Mouse (Mus musculus) intestine, postnatal 0 days (tissue): ENCODE measurements around the gene Syde1. TPM values are rescaled to one million over a fixed set of nuclear protein-coding genes. Genes with fewer than 3 reads are reported as not detected.

Experiments used
- ATAC-seq: fragments of 200-750 bp; cut with Nextera tagmentation; 2 replicates; pipeline ENCODE4 v1.8.0; 2017; ENCODE audit warnings: mild to moderate bottlenecking, moderate TSS enrichment, moderate library complexity
- H3K27ac ChIP-seq: fragments of 300-500 bp; sonication (generic); 2 replicates; pipeline ENCODE4 v1.5.1; 2014; ENCODE audit warnings: mild to moderate bottlenecking, low read depth, low read length, moderate library complexity
- H3K27me3 ChIP-seq: fragments of 300-500 bp; sonication (generic); replicated peaks from 2 replicates; pipeline ENCODE4 v1.6.1; 2014; ENCODE audit warnings: low read length, mixed read lengths; ENCODE audit not compliant: control insufficient read depth, insufficient read depth
- H3K36me3 ChIP-seq: fragments of 300-500 bp; sonication (generic); 2 replicates; pipeline ENCODE4 v1.6.1; 2014; ENCODE audit warnings: mild to moderate bottlenecking, moderate library complexity; ENCODE audit not compliant: control insufficient read depth, insufficient read depth
- H3K4me1 ChIP-seq: fragments of 300-500 bp; sonication (generic); replicated peaks from 2 replicates; pipeline ENCODE4 v1.6.1; 2014; ENCODE audit warnings: antibody characterized with exemption, low read length, mixed read lengths; ENCODE audit not compliant: control insufficient read depth, insufficient read depth
- H3K4me2 ChIP-seq: fragments of 300-500 bp; sonication (generic); replicated peaks from 2 replicates; pipeline ENCODE4 v1.6.1; 2014; ENCODE audit warnings: low read depth, mild to moderate bottlenecking, moderate library complexity
- H3K4me3 ChIP-seq: fragments of 300-500 bp; sonication (generic); 2 replicates; pipeline ENCODE4 v1.5.1; 2014; ENCODE audit warnings: low read depth, low read length
- H3K9ac ChIP-seq: fragments of 300-500 bp; sonication (generic); 2 replicates; pipeline ENCODE4 v1.6.1; 2014; ENCODE audit warnings: mild to moderate bottlenecking, low read depth, low read length
- H3K9me3 ChIP-seq: fragments of 300-500 bp; sonication (generic); 2 replicates; pipeline ENCODE4 v1.6.1; 2016; ENCODE audit warnings: mixed run types; ENCODE audit not compliant: control insufficient read depth
- CTCF ChIP-seq: sonication (generic); IDR thresholded peaks from 2 replicates; pipeline ENCODE4 v1.5.1; 2016; ENCODE audit warnings: low read depth, mild to moderate bottlenecking, control low read depth, antibody characterized with exemption, moderate library complexity
- WGBS: fragments of 180-500 bp; shearing (Covaris S2); extraction: QIAGEN DNeasy Blood & Tissue Kit; methylation state at CpG from one replicate; pipeline ENCODE4 v1.1.7; 2014; 5-methylcytosine and 5-hydroxymethylcytosine counted together
- polyA plus RNA-seq: library from polyadenylated mRNA; unstranded; fragments of >200 nt; fragmentation: Nextera tagmentation; extraction: Ambion mirVana; gene quantifications from 2 replicates; pipeline ENCODE4 v1.2.1, GENCODE M21; 2015

Syde1 gene
- polyA plus RNA-seq, 1 experiment from 2014 or later: 6.2 TPM

DNA sequence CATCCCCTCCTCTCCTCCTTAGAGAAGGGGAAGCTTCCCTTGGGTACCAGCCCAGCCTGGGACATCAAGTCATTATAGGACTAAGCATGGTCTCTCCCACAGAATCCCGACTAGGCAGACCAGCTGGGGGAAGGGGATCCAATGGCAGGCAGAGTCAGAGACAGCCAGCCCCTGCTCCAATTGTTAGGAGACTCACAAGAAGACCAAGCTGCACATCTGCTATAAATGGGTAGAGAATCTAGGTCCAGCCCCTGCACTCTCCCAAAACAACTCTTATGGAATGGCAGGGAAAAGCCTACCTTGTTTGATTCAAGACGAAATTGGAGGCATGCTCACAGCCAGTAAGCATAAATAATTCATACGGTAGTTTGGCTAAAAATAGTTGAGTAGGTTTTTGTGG, 18.5 kb downstream of the Syde1 start:
- Histone ChIP-seq H3K9ac (no peak overlapping the region), H3K4me3 (no peak overlapping the region), H3K4me2 (no peak overlapping the region), H3K36me3 (peaks cover 20% of the 10 kb centered on the region), H3K9me3 (no peaks in the 10 kb centered on the region), H3K4me1 (no peaks in the 10 kb centered on the region), H3K27ac (no peak overlapping the region), H3K27me3 (no peaks in the 10 kb centered on the region)
- ATAC-seq: no peak
- 81% methylated on average over 3 of the region's 3 CpGs for WGBS
- TF ChIP-seq CTCF: no peak

DNA sequence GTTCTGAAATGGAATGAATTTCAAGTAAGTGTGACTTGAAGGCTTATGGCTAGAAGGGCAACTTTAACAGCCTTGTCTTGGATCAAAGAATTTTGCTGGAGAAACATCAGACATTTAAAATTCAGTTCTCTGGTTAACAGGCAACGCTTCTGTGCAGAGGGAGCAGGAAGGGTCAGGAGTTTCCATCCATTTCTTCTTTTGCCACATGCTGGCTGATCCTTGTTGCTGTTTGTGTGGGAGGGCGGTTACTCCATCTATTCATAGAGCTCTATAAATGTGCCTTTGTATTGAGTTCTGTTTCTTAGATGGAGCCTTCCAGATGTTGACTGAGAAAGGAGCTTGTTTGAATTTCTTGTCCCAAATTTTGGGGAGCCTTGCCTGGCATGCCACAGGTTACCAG, 20.9 kb downstream of the Syde1 start:
- Histone ChIP-seq H3K27me3 (no peaks in the 10 kb centered on the region), H3K9me3 (no peaks in the 10 kb centered on the region), H3K4me3 (no peak overlapping the region), H3K4me2 (no peak overlapping the region), H3K9ac (no peak overlapping the region), H3K4me1 (no peaks in the 10 kb centered on the region), H3K27ac (no peak overlapping the region), H3K36me3 (peaks cover 2% of the 10 kb centered on the region; the same call in 1 of the 2 replicates)
- WGBS: 73% methylated on average over 2 of the region's 2 CpGs
- ATAC-seq: no peak
- no peak for TF ChIP-seq CTCF

- no peaks in the 10 kb centered on the region for H3K36me3 ChIP-seq
- no peak overlapping the region for H3K27ac ChIP-seq
- H3K4me2 ChIP-seq: no peak overlapping the region
- WGBS: 61% methylated on average over 6 of the region's 6 CpGs
- no peak for ATAC-seq
- no peak overlapping the region for H3K4me3 ChIP-seq
- H3K4me1 ChIP-seq: no peaks in the 10 kb centered on the region
- H3K27me3 ChIP-seq: no peaks in the 10 kb centered on the region
- H3K9me3 ChIP-seq: no peaks in the 10 kb centered on the region
- no peak overlapping the region for H3K9ac ChIP-seq
- TF ChIP-seq CTCF: no peak
These were observed 21.3 kb downstream of the Syde1 start for GRCm38 (mm10) chr10:78570416-78570815.

DNA sequence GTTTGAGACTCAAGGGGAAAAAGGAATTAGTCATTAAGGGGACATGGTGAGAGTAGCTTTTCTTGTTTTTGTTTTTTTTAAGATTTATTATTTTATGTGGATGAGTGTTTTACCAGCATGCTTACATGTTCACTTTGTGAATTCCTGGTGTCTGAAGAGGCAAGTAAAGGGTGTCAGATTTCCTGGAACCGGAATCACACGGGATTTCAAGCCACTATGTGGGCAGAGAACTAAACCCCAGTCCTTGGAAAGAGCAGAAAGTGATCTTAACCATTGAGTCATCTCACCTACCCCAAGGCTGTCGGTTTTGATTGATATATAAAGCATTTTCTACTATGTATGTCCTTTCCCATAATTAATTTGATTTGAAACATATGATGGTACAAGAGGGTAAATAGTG, 22.1 kb downstream of the Syde1 start:
- 62% methylated on average over 3 of the region's 3 CpGs for WGBS

GRCm38 (mm10) chr10:78569191-78569590, 22.6 kb downstream of the Syde1 start:
- no peaks in the 10 kb centered on the region for H3K36me3 ChIP-seq
- 84% methylated on average over 3 of the region's 3 CpGs for WGBS
- H3K9me3 ChIP-seq: no peaks in the 10 kb centered on the region
- no peak overlapping the region for H3K4me2 ChIP-seq
- no peak overlapping the region for H3K4me3 ChIP-seq
- no peak for TF ChIP-seq CTCF
- H3K27ac ChIP-seq: no peak overlapping the region
- H3K9ac ChIP-seq: no peak overlapping the region
- H3K4me1 ChIP-seq: no peaks in the 10 kb centered on the region
- ATAC-seq: no peak
- no peaks in the 10 kb centered on the region for H3K27me3 ChIP-seq

More for the DNA sequence above, 22.1 kb downstream of the Syde1 start:
- ATAC-seq: no peak
- H3K9ac ChIP-seq: no peak overlapping the region
- no peak for TF ChIP-seq CTCF
- no peaks in the 10 kb centered on the region for H3K36me3 ChIP-seq
- no peak overlapping the region for H3K4me2 ChIP-seq
- no peak overlapping the region for H3K27ac ChIP-seq
- H3K27me3 ChIP-seq: no peaks in the 10 kb centered on the region
- no peaks in the 10 kb centered on the region for H3K4me1 ChIP-seq
- H3K9me3 ChIP-seq: no peaks in the 10 kb centered on the region
- H3K4me3 ChIP-seq: no peak overlapping the region

DNA sequence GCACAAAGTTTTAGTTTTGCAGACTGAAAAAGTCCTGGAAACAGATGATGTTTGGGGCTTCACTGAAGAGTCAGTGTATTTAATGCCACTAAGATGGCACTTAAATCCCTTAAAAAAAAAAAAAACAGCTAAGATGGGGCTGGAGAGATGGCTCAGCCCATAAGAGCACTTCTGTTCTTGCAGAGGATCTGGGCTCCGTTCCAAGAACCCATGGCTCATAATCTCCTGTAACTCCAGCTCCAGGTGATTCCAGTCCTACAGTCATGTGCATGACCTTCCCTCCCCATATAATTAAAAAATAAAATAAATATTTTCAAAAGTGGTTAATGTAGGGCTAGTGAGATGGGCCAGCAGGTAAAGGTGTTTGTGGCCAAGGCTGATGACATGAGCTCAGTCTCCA, 26.7 kb downstream of the Syde1 start:
- no peak for ATAC-seq
- no peak overlapping the region for H3K9ac ChIP-seq
- H3K9me3 ChIP-seq: no peaks in the 10 kb centered on the region
- no peaks in the 10 kb centered on the region for H3K4me1 ChIP-seq
- no peak for TF ChIP-seq CTCF
- 80% methylated on average over 1 of the region's 1 CpGs for WGBS
- no peak overlapping the region for H3K4me3 ChIP-seq
- no peaks in the 10 kb centered on the region for H3K27me3 ChIP-seq
- H3K27ac ChIP-seq: no peak overlapping the region
- H3K4me2 ChIP-seq: no peak overlapping the region
- H3K36me3 ChIP-seq: no peaks in the 10 kb centered on the region

DNA sequence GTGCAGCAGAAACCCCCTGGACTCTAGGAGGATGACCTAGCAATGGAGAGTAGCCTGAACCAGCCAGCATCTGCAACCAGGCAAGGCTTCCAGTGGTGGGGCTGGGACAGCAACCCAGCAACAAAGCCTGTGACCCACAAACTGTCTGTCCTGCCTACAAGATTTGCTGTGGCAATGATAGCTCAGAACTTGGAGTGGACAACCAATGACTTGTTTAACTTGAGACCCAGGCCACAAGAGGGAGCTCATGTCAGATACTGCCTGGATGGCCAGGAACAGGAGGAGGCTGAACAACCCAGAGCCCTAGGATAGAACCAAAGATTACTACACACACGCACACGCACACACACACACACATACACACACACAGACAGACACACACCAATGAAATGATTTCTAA, 50.8 kb downstream of the Syde1 start:
- Histone ChIP-seq H3K4me1 (no peaks in the 10 kb centered on the region), H3K9ac (no peak overlapping the region), H3K9me3 (no peaks in the 10 kb centered on the region), H3K4me2 (no peak overlapping the region), H3K27ac (no peak overlapping the region), H3K36me3 (no peaks in the 10 kb centered on the region), H3K4me3 (no peak overlapping the region), H3K27me3 (no peaks in the 10 kb centered on the region)
- peak; percentile 71 for TF ChIP-seq CTCF
- ATAC-seq: no peak
- WGBS: 69% methylated on average over 2 of the region's 2 CpGs

Other genes with a start within 250 kb of the Syde1 start
- 277 and 284 TPM in 2 replicates for gene Agpat3, start 239.5 kb downstream of the Syde1 start, polyA plus RNA-seq
- gene Rrp1, start 178.9 kb downstream of the Syde1 start, polyA plus RNA-seq: 141 and 148 TPM in 2 replicates
- gene Cstb, start 166.3 kb downstream of the Syde1 start, polyA plus RNA-seq: 1,208 and 1,296 TPM in 2 replicates
- 22.8 and 26.5 TPM in 2 replicates for gene Pdxk, start 127.0 kb downstream of the Syde1 start, polyA plus RNA-seq
- gene Olfr1358, start 74.5 kb downstream of the Syde1 start, polyA plus RNA-seq: not detected in 2 replicates
- 92.8 and 96.8 TPM in 2 replicates for gene Ilvbl, start 17.6 kb downstream of the Syde1 start, polyA plus RNA-seq
- not detected in 2 replicates for gene Olfr1357, start 26.1 kb upstream of the Syde1 start, polyA plus RNA-seq
- gene Casp14, start 126.3 kb upstream of the Syde1 start, polyA plus RNA-seq: 0.10 and 0.30 TPM in 2 replicates
- not detected in 2 replicates for gene Ccdc105, start 161.1 kb upstream of the Syde1 start, polyA plus RNA-seq
- 0.38 and 0.51 TPM in 2 replicates for gene Slc1a6, start 188.5 kb upstream of the Syde1 start, polyA plus RNA-seq